Mouse (Mus musculus) neural tube, embryonic 13.5 days (tissue): ENCODE data around the gene Mrnip. TPM values are rescaled to one million over a fixed set of nuclear protein-coding genes. Genes with fewer than 3 reads are reported as not detected.

Experiments used
- microRNA-seq: library from miRNA; unstranded; fragments of <30 nt; microRNA quantifications from one replicate; pipeline ENCODE4, GENCODE M21; 2016
- polyA plus RNA-seq: library from polyadenylated mRNA; unstranded; fragments of >200 nt; fragmentation: Nextera tagmentation; extraction: Ambion mirVana; gene quantifications from 2 replicates; pipeline ENCODE4 v1.2.1, GENCODE M21; 2015

Gene Mrnip
- polyA plus RNA-seq, 1 experiment from 2014 or later = 31.9 TPM

Small RNAs within 50 kb of the gene (microRNA-seq; reads per million reads assigned to microRNA genes)
- gene Mir6919 = 0.89 reads per million

Other genes starting within 250 kb of the Mrnip start
- 59.2 and 64.2 TPM in 2 replicates for gene Rnf130, start 149.1 kb upstream of the Mrnip start, polyA plus RNA-seq
- gene Tbc1d9b, start 43.0 kb upstream of the Mrnip start, polyA plus RNA-seq = 36.1 and 39.2 TPM in 2 replicates
- gene Sqstm1, start 36.4 kb downstream of the Mrnip start, polyA plus RNA-seq = 337 and 343 TPM in 2 replicates
- 52.8 and 56.6 TPM in 2 replicates for gene Mgat4b, start 36.4 kb downstream of the Mrnip start, polyA plus RNA-seq
- 1.8 and 2.6 TPM in 2 replicates for gene Ltc4s, start 64.2 kb downstream of the Mrnip start, polyA plus RNA-seq
- 3.1 and 3.7 TPM in 2 replicates for gene Maml1, start 117.9 kb downstream of the Mrnip start, polyA plus RNA-seq
- 275 and 302 TPM in 2 replicates for gene Canx, start 151.2 kb downstream of the Mrnip start, polyA plus RNA-seq
- gene Cby3, start 180.0 kb downstream of the Mrnip start, polyA plus RNA-seq = 0.78 and 1.2 TPM in 2 replicates
- 482 and 577 TPM in 2 replicates for gene Hnrnph1, start 202.5 kb downstream of the Mrnip start, polyA plus RNA-seq